Comparison of ENCODE assay signal across 8 mouse cellular contexts in genomic region chr7:105602860-105603623, GRCm38 (mm10). TPM values are rescaled to one million over a fixed set of nuclear protein-coding genes. Genes with fewer than 3 reads are reported as not detected.
A peak's percentile ranks its signal among the peaks of the same experiment; 100 is the strongest.
DNase-seq lines count a peak whose midpoint lies in the region; ATAC-seq and TF ChIP-seq lines count a peak whose summit lies in the region.

No protein-coding gene starts in this region.

- H3K9me3 ChIP-seq in forebrain, embryonic 16.5 days (ENCODE audit: control insufficient read depth, low read length), result no peaks in the 10 kb centered on the region
- H3K9me3 ChIP-seq in hindbrain, embryonic 10.5 days, result no peaks in the 10 kb centered on the region; the same call in 1 of the 2 replicates
- H3K9me3 ChIP-seq in lung, embryonic 16.5 days (ENCODE audit: control insufficient read depth, low read length), result no peaks in the 10 kb centered on the region

- no peaks in the 10 kb centered on the region for H3K27me3 ChIP-seq in forebrain, embryonic 16.5 days (replicated peaks; ENCODE audit: control insufficient read depth, insufficient read depth, low read length)
- no peaks in the 10 kb centered on the region for H3K27me3 ChIP-seq in hindbrain, embryonic 10.5 days (ENCODE audit: insufficient read depth, poor library complexity, severe bottlenecking)
- H3K27me3 ChIP-seq in lung, embryonic 16.5 days (ENCODE audit: control insufficient read depth, insufficient read depth, low read depth, low read length), result no peaks in the 10 kb centered on the region

- no peak overlapping the region for H3K4me2 ChIP-seq in forebrain, embryonic 16.5 days (ENCODE audit: low read length)
- no peak overlapping the region for H3K4me2 ChIP-seq in lung, embryonic 16.5 days (ENCODE audit: low read depth, low read length)

- no peak overlapping the region for H3K9ac ChIP-seq in forebrain, embryonic 16.5 days (replicated peaks; ENCODE audit: low read depth, low read length)
- no peak overlapping the region for H3K9ac ChIP-seq in lung, embryonic 16.5 days (ENCODE audit: low read length)

- H3K27ac ChIP-seq in forebrain, embryonic 16.5 days (ENCODE audit: low read length), result no peak overlapping the region
- H3K27ac ChIP-seq in hindbrain, embryonic 10.5 days, result no peak overlapping the region
- H3K27ac ChIP-seq in layer of hippocampus, adult 2 months, result no peak overlapping the region
- H3K27ac ChIP-seq in lung, embryonic 16.5 days (ENCODE audit: low read length), result no peak overlapping the region

- H3K4me3 ChIP-seq in forebrain, embryonic 16.5 days (replicated peaks; ENCODE audit: low read length), result no peak overlapping the region
- H3K4me3 ChIP-seq in hindbrain, embryonic 10.5 days, result no peak overlapping the region
- no peak overlapping the region for H3K4me3 ChIP-seq in layer of hippocampus, adult 2 months
- no peak overlapping the region for H3K4me3 ChIP-seq in lung, embryonic 16.5 days (ENCODE audit: low read length)

- peak; percentile 48 for DNase-seq in MN1 (ENCODE audit: low spot score)
- DNase-seq in cerebellum, adult 11 months, result peak; percentile 70
- DNase-seq in hindbrain, embryonic 10.5 days (ENCODE audit: low spot score), result peak; percentile 69
- peak; percentile 44 to 64 for DNase-seq in layer of hippocampus, adult 2 months (ENCODE audit: low spot score in 2 of 2)
- DNase-seq in ovary, postnatal 36 days (ENCODE audit: low spot score), result peak; percentile 59
- DNase-seq in urinary bladder, adult 2 months (ENCODE audit: low spot score), result peak; percentile 38

- WGBS in forebrain, embryonic 16.5 days, result 38% methylated on average over 9 of the region's 9 CpGs
- 33% methylated on average over 9 of the region's 9 CpGs for WGBS in hindbrain, embryonic 10.5 days
- WGBS in lung, embryonic 16.5 days, result 31% methylated on average over 9 of the region's 9 CpGs

- H3K36me3 ChIP-seq in forebrain, embryonic 16.5 days (ENCODE audit: control insufficient read depth, insufficient read depth), result no peaks in the 10 kb centered on the region
- no peaks in the 10 kb centered on the region for H3K36me3 ChIP-seq in hindbrain, embryonic 10.5 days
- H3K36me3 ChIP-seq in lung, embryonic 16.5 days (ENCODE audit: control insufficient read depth, insufficient read depth, low read length), result no peaks in the 10 kb centered on the region

- peak; percentile 85 for TF ChIP-seq CTCF in layer of hippocampus, adult 2 months (conservative IDR thresholded peaks at IDR 0.05)

- peak; percentile 54; the same call in 1 of the 2 replicates for ATAC-seq in forebrain, embryonic 16.5 days
- peak; percentile 69 for ATAC-seq in lung, embryonic 16.5 days (ENCODE audit: low read depth)

- no peaks in the 10 kb centered on the region for H3K4me1 ChIP-seq in forebrain, embryonic 16.5 days (replicated peaks; ENCODE audit: control insufficient read depth, insufficient read depth, low read length)
- no peaks in the 10 kb centered on the region for H3K4me1 ChIP-seq in hindbrain, embryonic 10.5 days (replicated peaks)
- no peaks in the 10 kb centered on the region for H3K4me1 ChIP-seq in lung, embryonic 16.5 days (replicated peaks; ENCODE audit: control insufficient read depth, insufficient read depth, low read length)

RNA-seq across cellular contexts. Expression of gene Hpx, which starts 3.1 kb away (rescaled TPM):
- polyA plus RNA-seq in forebrain, embryonic 16.5 days (2015; fragmentation: Nextera tagmentation; extraction: Ambion mirVana), result 0.14 TPM in 1 of 2 replicates, not detected in the other
- 0.20 and 0.25 TPM in 2 replicates for polyA plus RNA-seq in hindbrain, embryonic 10.5 days (2016; fragmentation: Nextera tagmentation; extraction: Ambion mirVana)
- under 1 TPM in 1 of 2 experiments, not detected in 1; 0.23 TPM for total RNA-seq in layer of hippocampus, adult 2 months (2021)
- 1.0 and 4.6 TPM in 2 replicates for polyA plus RNA-seq in lung, embryonic 16.5 days (2015; fragmentation: Nextera tagmentation; extraction: Ambion mirVana)
- polyA plus RNA-seq in urinary bladder, adult 2 months (2012; rRNA removed), result 1.6 and 2.1 TPM in 2 replicates

RNA-seq across cellular contexts. Expression of gene Apbb1, which starts 21.6 kb away (rescaled TPM):
- 249 and 300 TPM in 2 replicates for polyA plus RNA-seq in forebrain, embryonic 16.5 days (2015; fragmentation: Nextera tagmentation; extraction: Ambion mirVana)
- polyA plus RNA-seq in hindbrain, embryonic 10.5 days (2016; fragmentation: Nextera tagmentation; extraction: Ambion mirVana), result 118 and 171 TPM in 2 replicates
- 100 to 1,000 TPM; 360 to 370 TPM for total RNA-seq in layer of hippocampus, adult 2 months (2021)
- 46.3 and 48.0 TPM in 2 replicates for polyA plus RNA-seq in lung, embryonic 16.5 days (2015; fragmentation: Nextera tagmentation; extraction: Ambion mirVana)
- 36.9 and 42.2 TPM in 2 replicates for polyA plus RNA-seq in urinary bladder, adult 2 months (2012; rRNA removed)

RNA-seq across cellular contexts. Expression of gene Trim3, which starts 30.3 kb away (rescaled TPM):
- polyA plus RNA-seq in forebrain, embryonic 16.5 days (2015; fragmentation: Nextera tagmentation; extraction: Ambion mirVana), result 77.5 and 95.0 TPM in 2 replicates
- polyA plus RNA-seq in hindbrain, embryonic 10.5 days (2016; fragmentation: Nextera tagmentation; extraction: Ambion mirVana), result 40.9 and 42.2 TPM in 2 replicates
- total RNA-seq in layer of hippocampus, adult 2 months (2021), result 100 to 1,000 TPM; 140 to 142 TPM
- 61.8 and 67.0 TPM in 2 replicates for polyA plus RNA-seq in lung, embryonic 16.5 days (2015; fragmentation: Nextera tagmentation; extraction: Ambion mirVana)
- 57.0 and 64.8 TPM in 2 replicates for polyA plus RNA-seq in urinary bladder, adult 2 months (2012; rRNA removed)

RNA-seq across cellular contexts. Expression of gene Timm10b, which starts 36.8 kb away (rescaled TPM):
- 124 and 125 TPM in 2 replicates for polyA plus RNA-seq in forebrain, embryonic 16.5 days (2015; fragmentation: Nextera tagmentation; extraction: Ambion mirVana)
- polyA plus RNA-seq in hindbrain, embryonic 10.5 days (2016; fragmentation: Nextera tagmentation; extraction: Ambion mirVana), result 164 and 184 TPM in 2 replicates
- total RNA-seq in layer of hippocampus, adult 2 months (2021), result 10 to 100 TPM; 67.4 to 73.7 TPM
- 181 and 208 TPM in 2 replicates for polyA plus RNA-seq in lung, embryonic 16.5 days (2015; fragmentation: Nextera tagmentation; extraction: Ambion mirVana)
- 90.1 and 108 TPM in 2 replicates for polyA plus RNA-seq in urinary bladder, adult 2 months (2012; rRNA removed)

RNA-seq across cellular contexts. Expression of gene Arfip2, which starts 37.2 kb away (rescaled TPM):
- polyA plus RNA-seq in forebrain, embryonic 16.5 days (2015; fragmentation: Nextera tagmentation; extraction: Ambion mirVana), result 84.4 and 86.7 TPM in 2 replicates
- 58.4 and 69.7 TPM in 2 replicates for polyA plus RNA-seq in hindbrain, embryonic 10.5 days (2016; fragmentation: Nextera tagmentation; extraction: Ambion mirVana)
- total RNA-seq in layer of hippocampus, adult 2 months (2021), result 100 to 1,000 TPM in 1 of 2 experiments, 10 to 100 TPM in 1; 98.9 to 105 TPM
- 78.0 and 81.5 TPM in 2 replicates for polyA plus RNA-seq in lung, embryonic 16.5 days (2015; fragmentation: Nextera tagmentation; extraction: Ambion mirVana)
- polyA plus RNA-seq in urinary bladder, adult 2 months (2012; rRNA removed), result 92.6 and 125 TPM in 2 replicates
